Comparison of ENCODE assay signal across 12 mouse cellular contexts in the genomic region with DNA sequence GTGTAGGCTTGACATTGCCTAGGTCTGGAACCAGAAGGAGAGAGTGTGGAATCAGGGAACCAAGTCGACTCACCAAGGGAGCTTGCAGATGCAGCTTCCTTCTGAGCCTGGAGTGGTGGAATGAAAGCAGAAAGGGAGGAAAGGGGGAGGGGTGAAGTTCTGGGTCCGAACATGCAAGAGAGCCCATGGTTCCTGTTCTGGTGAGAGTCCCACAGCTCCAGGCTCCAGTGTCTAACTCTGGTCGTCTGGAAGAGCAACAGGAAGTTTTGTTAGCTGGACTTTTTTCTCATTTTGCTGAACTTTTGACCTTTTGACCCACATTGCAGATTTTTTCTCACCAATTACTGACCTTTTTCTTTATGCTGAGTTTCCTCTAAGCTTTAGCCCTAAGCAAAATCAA. TPM values are rescaled to one million over a fixed set of nuclear protein-coding genes. Genes with fewer than 3 reads are reported as not detected.
"Had no signal": no experiment of that assay in that cellular context is flagged by ENCODE, and none has a peak within 500 bp of the region (broad histone marks: within the 10 kb centered on the region; RNA-seq: fewer than 3 reads in every experiment).

No protein-coding gene starts in this region.

- DNase-seq: kidney, adult 8-10 months; kidney, postnatal 36 days; layer of hippocampus, adult 9-11 months; layer of hippocampus, postnatal 36 days; liver, embryonic 13.5 days; lung, adult 18-20 months; right cerebral cortex, postnatal 14 days; thymus, postnatal 36 days had no signal

- H3K27ac ChIP-seq: limb, embryonic 13.5 days; liver, embryonic 13.5 days; midbrain, embryonic 12.5 days had no signal

- H3K9me3 ChIP-seq: limb, embryonic 13.5 days; liver, embryonic 13.5 days; midbrain, embryonic 12.5 days had no signal

- H3K4me2 ChIP-seq: limb, embryonic 13.5 days; liver, embryonic 13.5 days; midbrain, embryonic 12.5 days had no signal

- H3K4me1 ChIP-seq: liver, embryonic 13.5 days; midbrain, embryonic 12.5 days had no signal

- ATAC-seq: midbrain, embryonic 16.5 days had no signal

- H3K4me3 ChIP-seq: limb, embryonic 13.5 days; liver, embryonic 13.5 days; midbrain, embryonic 12.5 days had no signal

- H3K36me3 ChIP-seq: limb, embryonic 13.5 days; liver, embryonic 13.5 days; midbrain, embryonic 12.5 days had no signal

- H3K27me3 ChIP-seq: limb, embryonic 13.5 days; liver, embryonic 13.5 days; midbrain, embryonic 12.5 days had no signal

- H3K9ac ChIP-seq: limb, embryonic 13.5 days; liver, embryonic 13.5 days; midbrain, embryonic 12.5 days had no signal

RNA-seq across cellular contexts. Expression of gene A2m, which starts 17.7 kb away (rescaled TPM):
- total RNA-seq: megakaryocyte-erythroid progenitor cell, adult 5-6 weeks had no signal
